Mouse (Mus musculus) lung, postnatal 0 days (tissue): Measurements from ENCODE around the gene Olfr275.

Source experiments
- CTCF ChIP-seq: IDR thresholded peaks from 2 replicates; pipeline ENCODE4 v1.5.1; 2016; ENCODE audit warnings: antibody characterized with exemption, mild to moderate bottlenecking
- EP300 ChIP-seq: IDR thresholded peaks from 2 replicates; pipeline ENCODE4 v1.6.1; 2016; ENCODE audit warnings: antibody characterized with exemption, mild to moderate bottlenecking, control low read depth

GRCm38 (mm10) chr4:52864156-52864555, 49.8 kb downstream of the Olfr275 start:
- TF ChIP-seq CTCF (no peak), EP300 (no peak)
